Mouse (Mus musculus): Measurements from ENCODE around the gene Rps11.
"Not testable (repeated sequence)": the region's sequence is repeated elsewhere in the genome, so short reads cannot be mapped to it uniquely, and the experiment has no call there.

Gene Rps11

GRCm38 (mm10) chr7:45156206-45156605 is 32.0 kb upstream of the Rps11 start:
- in situ Hi-C loops (cut with MboI; ENCODE audit: low pct_unique_long_range_greater_than_20kb in 1 of 2, low sequenced_read_pairs in 2 of 2, unreplicated experiment in 1 of 2), result no loop called here

GRCm38 (mm10) chr7:45155590-45155989 is 31.4 kb upstream of the Rps11 start:
- in situ Hi-C loops (cut with MboI; ENCODE audit: low pct_unique_long_range_greater_than_20kb in 1 of 2, low sequenced_read_pairs in 2 of 2, unreplicated experiment in 1 of 2), result no loop called here

DNA sequence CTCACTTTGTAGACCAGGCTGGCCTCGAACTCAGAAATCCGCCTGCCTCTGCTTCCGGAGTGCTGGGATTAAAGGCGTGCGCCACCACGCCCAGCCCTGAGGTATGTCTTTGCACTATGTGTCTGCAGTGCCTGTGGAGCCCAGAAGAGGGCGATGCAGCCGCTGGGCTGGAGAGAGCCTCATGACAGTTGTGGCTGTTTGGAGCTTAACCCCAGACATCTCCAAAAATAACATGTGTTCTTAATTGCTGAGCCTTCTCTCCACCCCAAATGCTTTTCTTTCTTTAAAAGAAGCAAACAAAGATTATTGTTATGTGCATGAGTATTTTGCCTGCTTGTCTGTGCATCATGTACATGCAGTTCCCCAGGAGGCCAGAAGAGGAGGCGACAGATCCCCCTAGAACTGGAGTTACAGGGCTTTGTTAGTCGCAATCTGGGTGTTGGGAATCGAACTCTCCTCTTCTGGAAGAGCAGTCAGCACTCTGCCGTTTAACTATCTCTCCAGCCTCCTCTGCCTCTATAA is 30.8 kb upstream of the Rps11 start:
- in situ Hi-C loops (cut with MboI; ENCODE audit: low pct_unique_long_range_greater_than_20kb in 1 of 2, low sequenced_read_pairs in 2 of 2, unreplicated experiment in 1 of 2), result no loop called here

GRCm38 (mm10) chr7:45154096-45154992 is 30.1 kb upstream of the Rps11 start, which contains the start of the genes Pih1d1 and Aldh16a1:
TSS of gene Pih1d1 (plus strand) at chr7:45154303.
TSS of gene Aldh16a1 (minus strand) at chr7:45154584.
- in situ Hi-C loops (cut with MboI; ENCODE audit: low pct_unique_long_range_greater_than_20kb in 1 of 2, low sequenced_read_pairs in 2 of 2, unreplicated experiment in 1 of 2), result no loop called here

DNA sequence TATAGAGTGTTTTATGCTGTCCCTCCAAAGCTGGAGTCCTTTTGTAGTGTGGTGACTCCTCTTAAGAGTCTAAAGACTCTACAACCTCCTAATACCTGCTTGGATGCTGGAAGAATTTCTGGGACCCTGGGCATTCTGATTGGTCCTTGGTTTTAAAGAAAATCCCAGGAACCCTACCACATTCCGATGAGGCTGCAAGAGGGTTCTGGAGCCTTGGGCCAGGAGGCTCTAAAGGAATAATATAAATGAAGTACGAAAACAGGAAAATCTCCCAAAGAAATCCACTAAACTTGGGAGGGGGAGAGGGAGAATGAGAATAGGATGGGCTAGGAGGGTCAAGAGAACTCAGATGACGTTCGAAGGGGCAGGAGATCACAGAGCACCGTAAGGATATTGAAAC is 29.3 kb upstream of the Rps11 start:
- in situ Hi-C loops (cut with MboI; ENCODE audit: low pct_unique_long_range_greater_than_20kb in 1 of 2, low sequenced_read_pairs in 2 of 2, unreplicated experiment in 1 of 2), result no loop called here

- in situ Hi-C loops (cut with MboI; ENCODE audit: low pct_unique_long_range_greater_than_20kb in 1 of 2, low sequenced_read_pairs in 2 of 2, unreplicated experiment in 1 of 2), result not testable (repeated sequence)
Observed at GRCm38 (mm10) chr7:45153052-45153451, 28.8 kb upstream of the Rps11 start.

DNA sequence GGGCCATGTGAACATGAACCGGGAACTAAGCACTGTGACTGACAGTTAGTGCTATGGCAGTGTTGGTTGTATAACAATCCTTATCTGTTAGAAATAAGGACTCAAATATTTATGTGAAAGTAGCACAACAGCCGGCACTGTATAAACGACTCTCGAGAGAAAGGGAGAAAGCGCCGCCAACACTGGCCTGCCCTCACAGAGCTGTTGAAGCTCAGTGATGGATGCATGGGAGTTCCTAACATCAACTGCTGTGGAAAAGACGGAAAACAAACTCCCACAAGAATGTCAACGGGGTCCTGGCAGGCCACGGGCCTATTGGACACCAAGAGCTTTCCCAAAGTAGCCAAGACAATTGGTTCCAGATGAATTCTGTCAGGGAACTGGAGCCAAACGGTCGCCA is 27.1 kb upstream of the Rps11 start:
- in situ Hi-C loops (cut with MboI; ENCODE audit: low pct_unique_long_range_greater_than_20kb in 1 of 2, low sequenced_read_pairs in 2 of 2, unreplicated experiment in 1 of 2), result no loop called here

DNA sequence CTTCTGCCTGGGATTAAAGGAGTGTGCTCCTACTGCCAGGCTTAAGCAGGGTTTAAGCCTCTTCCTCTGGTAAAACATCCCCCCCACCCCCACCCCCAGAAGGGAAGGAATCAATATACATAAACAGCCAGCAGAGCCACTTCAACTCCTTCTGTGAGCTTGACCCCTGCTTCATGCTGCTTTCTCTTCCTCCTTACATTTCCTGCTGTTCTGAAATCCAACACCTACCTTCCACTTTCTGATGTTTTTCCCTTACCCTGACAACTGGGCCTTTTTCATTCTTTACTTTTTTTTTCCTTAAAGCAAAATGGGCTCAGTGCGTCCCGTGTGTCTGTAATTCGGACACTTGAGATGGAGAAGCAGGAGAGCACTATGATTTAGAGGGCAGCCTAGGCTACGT is 26.1 kb upstream of the Rps11 start:
- in situ Hi-C loops (cut with MboI; ENCODE audit: low pct_unique_long_range_greater_than_20kb in 1 of 2, low sequenced_read_pairs in 2 of 2, unreplicated experiment in 1 of 2), result no loop called here

DNA sequence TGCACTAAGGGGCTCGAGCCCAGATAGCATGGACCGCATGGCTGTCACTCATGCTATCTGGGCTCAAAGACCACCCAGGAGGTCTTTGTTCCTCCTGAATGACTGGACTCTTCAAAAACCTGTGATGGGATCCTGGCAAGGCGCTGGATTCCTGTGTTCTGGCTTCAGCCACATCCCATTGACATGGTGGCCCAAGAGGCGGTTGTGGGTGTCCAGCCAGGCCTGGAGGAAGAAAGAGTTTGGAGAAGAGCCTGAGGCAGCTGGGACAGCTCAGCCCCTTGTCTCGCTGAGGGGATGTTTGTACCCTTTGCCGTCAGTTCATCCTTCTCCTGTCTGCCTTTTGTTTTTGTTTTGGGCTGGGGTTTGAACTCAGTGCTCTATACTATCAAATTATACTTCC is 25.3 kb upstream of the Rps11 start:
- in situ Hi-C loops (cut with MboI; ENCODE audit: low pct_unique_long_range_greater_than_20kb in 1 of 2, low sequenced_read_pairs in 2 of 2, unreplicated experiment in 1 of 2), result no loop called here

GRCm38 (mm10) chr7:45148534-45149098 is 24.4 kb upstream of the Rps11 start:
- in situ Hi-C loops (cut with MboI; ENCODE audit: low pct_unique_long_range_greater_than_20kb in 1 of 2, low sequenced_read_pairs in 2 of 2, unreplicated experiment in 1 of 2), result no loop called here

DNA sequence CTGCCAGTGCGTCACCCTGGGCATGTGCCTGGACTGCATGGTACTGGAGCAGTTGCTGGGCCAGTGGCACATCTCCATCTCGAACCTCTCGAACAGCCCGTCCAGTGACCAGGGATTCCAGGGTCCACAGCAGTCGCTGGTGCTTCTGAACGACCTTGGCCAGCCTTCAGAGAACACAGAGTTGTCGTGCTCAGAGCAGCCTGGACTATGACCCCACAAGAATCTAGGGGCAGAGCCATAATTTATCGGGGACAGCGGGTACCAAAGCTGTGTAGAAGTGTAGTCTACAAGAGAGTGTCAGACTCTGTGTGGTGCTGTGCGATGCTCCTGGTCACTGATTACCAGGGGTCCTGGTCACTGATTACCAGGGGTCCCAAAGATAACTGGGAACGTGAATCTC is 23.7 kb upstream of the Rps11 start:
- in situ Hi-C loops (cut with MboI; ENCODE audit: low pct_unique_long_range_greater_than_20kb in 1 of 2, low sequenced_read_pairs in 2 of 2, unreplicated experiment in 1 of 2), result no loop called here

- in situ Hi-C loops (cut with MboI; ENCODE audit: low pct_unique_long_range_greater_than_20kb in 1 of 2, low sequenced_read_pairs in 2 of 2, unreplicated experiment in 1 of 2), result no loop called here
Observed at GRCm38 (mm10) chr7:45147267-45147666, 23.0 kb upstream of the Rps11 start.

GRCm38 (mm10) chr7:45145460-45145859 is 21.2 kb upstream of the Rps11 start:
- in situ Hi-C loops (cut with MboI; ENCODE audit: low pct_unique_long_range_greater_than_20kb in 1 of 2, low sequenced_read_pairs in 2 of 2, unreplicated experiment in 1 of 2), result no loop called here

DNA sequence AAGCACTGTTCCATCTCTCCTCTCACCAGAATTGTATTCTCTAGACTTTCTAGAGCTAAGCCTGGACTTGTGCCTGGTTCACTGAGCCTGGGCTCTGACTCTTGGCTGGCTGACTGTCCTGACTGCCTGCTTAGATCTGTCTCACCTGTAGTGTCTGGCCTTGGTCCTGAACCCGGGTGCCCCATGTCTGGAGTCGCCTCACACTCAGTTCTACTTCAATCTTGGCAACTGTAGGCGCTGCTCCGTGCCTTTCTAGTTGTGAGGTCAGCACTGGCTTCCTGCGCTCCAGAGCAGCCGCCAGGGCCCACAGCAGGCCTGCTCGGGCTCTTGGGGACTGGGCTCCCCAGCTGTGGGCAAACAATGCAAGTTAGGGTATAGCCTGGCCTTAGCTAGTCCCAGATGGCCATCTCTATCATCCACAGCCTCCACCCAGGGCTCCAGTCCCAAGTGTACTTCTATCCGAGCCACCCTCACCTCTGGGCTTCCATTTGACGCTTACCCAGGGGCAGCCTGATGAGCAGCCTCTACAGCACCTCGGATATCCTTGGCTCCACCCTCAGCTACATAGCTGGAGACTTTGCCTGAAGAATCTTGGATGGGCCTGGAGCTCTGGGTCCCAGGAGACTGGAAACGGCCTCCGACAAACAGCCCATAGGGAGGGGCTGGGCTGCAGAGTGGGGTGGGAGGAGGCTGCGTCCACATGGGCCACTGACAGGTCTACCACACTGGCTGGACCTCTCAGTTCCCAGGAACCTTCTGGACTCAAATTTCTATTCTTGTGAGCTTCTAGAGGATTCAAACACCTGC is 20.3 kb upstream of the Rps11 start:
- in situ Hi-C loops (cut with MboI; ENCODE audit: low pct_unique_long_range_greater_than_20kb in 1 of 2, low sequenced_read_pairs in 2 of 2, unreplicated experiment in 1 of 2), result no loop called here

DNA sequence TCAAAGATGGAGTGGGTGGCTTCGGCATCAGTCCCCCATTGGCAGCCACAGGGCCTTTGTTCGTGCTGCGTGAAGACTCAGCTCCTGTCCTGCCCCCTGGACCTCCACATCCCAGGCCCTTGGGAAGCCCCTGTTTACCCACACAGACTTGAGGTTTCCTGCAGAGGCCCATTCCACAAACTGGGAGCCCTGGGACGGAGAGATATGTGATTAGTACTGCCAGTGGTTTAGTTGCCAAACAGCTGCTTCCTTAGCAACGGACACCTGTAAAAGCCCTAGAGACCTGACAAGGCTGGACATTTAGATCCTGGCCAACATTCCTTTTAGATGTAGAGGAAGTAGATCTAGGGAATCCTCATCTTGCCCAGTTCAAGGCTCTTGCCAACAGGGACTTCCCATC is 17.7 kb upstream of the Rps11 start:
- in situ Hi-C loops (cut with MboI; ENCODE audit: low pct_unique_long_range_greater_than_20kb in 1 of 2, low sequenced_read_pairs in 2 of 2, unreplicated experiment in 1 of 2), result no loop called here

DNA sequence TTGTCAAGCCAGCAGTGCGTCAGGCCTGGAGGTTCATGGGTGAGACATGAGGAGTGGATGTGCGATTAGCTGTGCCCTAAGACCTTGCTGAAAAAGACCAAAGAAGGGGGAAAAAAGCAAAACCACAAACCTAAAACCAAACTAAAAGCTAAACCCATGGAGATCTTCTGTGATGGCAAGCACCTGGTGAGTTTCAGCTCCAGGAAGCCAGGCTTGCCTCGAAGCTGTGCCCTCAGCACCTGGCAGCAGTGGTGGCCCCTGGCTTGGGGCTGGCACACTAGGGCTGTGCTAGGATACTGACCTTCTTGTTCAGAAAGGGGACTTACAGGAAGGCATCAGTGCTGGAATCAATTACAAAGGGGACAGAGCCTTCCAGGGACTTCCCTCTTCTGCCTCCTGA is 17.1 kb upstream of the Rps11 start:
- in situ Hi-C loops (cut with MboI; ENCODE audit: low pct_unique_long_range_greater_than_20kb in 1 of 2, low sequenced_read_pairs in 2 of 2, unreplicated experiment in 1 of 2), result no loop called here

- in situ Hi-C loops (cut with MboI; ENCODE audit: low pct_unique_long_range_greater_than_20kb in 1 of 2, low sequenced_read_pairs in 2 of 2, unreplicated experiment in 1 of 2), result no loop called here
Observed at GRCm38 (mm10) chr7:45139904-45140723, 15.9 kb upstream of the Rps11 start.

DNA sequence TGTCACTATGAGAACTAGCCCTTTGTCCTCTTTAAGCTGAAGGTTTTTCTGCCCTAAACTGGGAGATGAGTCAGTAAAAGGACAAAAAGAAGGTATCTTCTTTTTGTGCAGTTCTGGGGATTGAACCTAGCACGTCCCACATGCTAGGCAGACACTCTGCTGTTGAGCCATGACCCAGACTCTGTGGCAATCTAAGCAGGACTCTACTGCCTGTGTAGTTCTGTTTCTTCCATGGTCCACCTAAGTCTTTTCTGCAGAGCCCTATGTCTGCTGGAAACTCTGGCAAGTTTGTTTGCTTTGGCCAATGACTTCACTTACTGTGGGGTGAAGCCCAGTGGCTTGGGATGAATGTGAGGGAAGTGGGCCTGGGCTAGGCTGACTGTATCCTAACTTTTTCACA is 14.2 kb upstream of the Rps11 start:
- in situ Hi-C loops (cut with MboI; ENCODE audit: low pct_unique_long_range_greater_than_20kb in 1 of 2, low sequenced_read_pairs in 2 of 2, unreplicated experiment in 1 of 2), result no loop called here

Data from mouse embryonic stem cell (cell line).